Mouse (Mus musculus): Measurements from ENCODE around the gene Prkn. TPM values are rescaled to one million over a fixed set of nuclear protein-coding genes. Genes with fewer than 3 reads are reported as not detected.

Prkn gene
- polyA plus RNA-seq, 1 experiment from 2014 or later, result 1.00 TPM

DNA sequence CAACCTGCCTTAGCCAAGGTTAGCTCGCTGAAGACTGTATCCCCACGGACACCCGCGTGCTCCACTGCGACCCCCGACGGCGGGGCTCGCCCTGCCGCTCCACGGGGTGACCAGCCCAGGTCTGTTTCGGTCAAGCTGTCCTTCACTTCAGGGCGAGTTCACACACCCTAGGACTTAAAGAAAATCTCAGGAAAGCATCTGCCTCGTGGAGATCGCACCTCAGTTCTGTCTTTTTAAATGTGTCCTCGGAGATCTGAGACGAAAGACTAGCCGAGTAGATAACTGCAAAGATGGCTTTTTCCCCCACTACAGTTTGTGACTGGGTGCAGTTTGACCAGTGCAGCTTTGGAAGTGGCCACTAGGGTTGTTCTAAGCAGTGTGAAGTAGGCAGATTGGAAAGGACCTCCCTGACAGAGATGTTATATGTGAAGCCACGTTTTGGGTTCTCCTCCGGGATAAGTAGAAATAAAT is 582 bp downstream of the Prkn start:
- peaks cover 6% of the 10 kb centered on the region; the same call in 1 of the 2 replicates for H3K4me1 ChIP-seq (ENCODE audit: insufficient read depth)
- H3K36me3 ChIP-seq (replicated peaks; ENCODE audit: insufficient read depth, low read length), result no peaks in the 10 kb centered on the region
- peak overlapping the region; percentile 76 for H3K9ac ChIP-seq (replicated peaks)
- peak overlapping the region; percentile 66 for H3K27ac ChIP-seq (ENCODE audit: low read depth)
- H3K4me2 ChIP-seq (ENCODE audit: low read depth, low read length), result peak overlapping the region; percentile 91
- ATAC-seq (peak; percentile 66), DNase-seq (peak; percentile 54)
- peak overlapping the region; percentile 77 for H3K4me3 ChIP-seq (ENCODE audit: low read depth, low read length)
- H3K27me3 ChIP-seq (ENCODE audit: insufficient read depth, low read length), result no peaks in the 10 kb centered on the region
- 3% methylated on average over 20 of the region's 20 CpGs for WGBS (ENCODE audit: insufficient replicate concordance)
- H3K9me3 ChIP-seq (ENCODE audit: low read length), result no peaks in the 10 kb centered on the region
- peak; percentile 63 for TF ChIP-seq CTCF (IDR thresholded peaks at IDR 0.05; ENCODE audit: low read depth)
- TF ChIP-seq EP300 (IDR thresholded peaks at IDR 0.05; ENCODE audit: low read depth), result no peak

DNA sequence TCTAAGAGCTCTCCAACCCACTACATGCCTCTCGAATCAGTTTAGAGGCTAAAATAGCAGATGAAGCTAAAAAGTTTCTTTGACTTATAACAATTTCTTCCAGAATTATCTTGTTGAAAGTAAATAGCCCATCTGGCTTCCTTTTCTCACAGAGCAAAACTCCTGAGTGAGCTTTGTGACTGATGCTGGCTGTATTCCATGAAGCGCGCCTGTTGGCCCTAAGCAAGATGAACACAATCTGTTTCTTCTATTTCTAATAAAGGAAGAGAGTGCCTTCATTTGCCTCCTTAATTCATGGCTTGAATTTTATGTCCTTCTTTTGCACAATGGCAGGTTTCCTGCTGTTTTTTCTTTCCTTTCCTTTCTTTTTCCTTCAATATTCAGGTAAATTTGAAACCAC is 14.0 kb downstream of the Prkn start:
- TF ChIP-seq CTCF (IDR thresholded peaks at IDR 0.05; ENCODE audit: low read depth) (no peak), EP300 (IDR thresholded peaks at IDR 0.05; ENCODE audit: low read depth) (no peak)
- no peak overlapping the region for H3K4me2 ChIP-seq (ENCODE audit: low read depth, low read length)
- H3K9me3 ChIP-seq (ENCODE audit: low read length), result no peaks in the 10 kb centered on the region
- DNase-seq (no peak), ATAC-seq (no peak)
- no peaks in the 10 kb centered on the region for H3K36me3 ChIP-seq (replicated peaks; ENCODE audit: insufficient read depth, low read length)
- no peak overlapping the region for H3K9ac ChIP-seq (replicated peaks)
- no peak overlapping the region for H3K27ac ChIP-seq (ENCODE audit: low read depth)
- H3K4me1 ChIP-seq (ENCODE audit: insufficient read depth), result no peaks in the 10 kb centered on the region
- no peak overlapping the region for H3K4me3 ChIP-seq (ENCODE audit: low read depth, low read length)
- WGBS (ENCODE audit: insufficient replicate concordance), result 83% methylated on average over 3 of the region's 3 CpGs
- no peaks in the 10 kb centered on the region for H3K27me3 ChIP-seq (ENCODE audit: insufficient read depth, low read length)

DNA sequence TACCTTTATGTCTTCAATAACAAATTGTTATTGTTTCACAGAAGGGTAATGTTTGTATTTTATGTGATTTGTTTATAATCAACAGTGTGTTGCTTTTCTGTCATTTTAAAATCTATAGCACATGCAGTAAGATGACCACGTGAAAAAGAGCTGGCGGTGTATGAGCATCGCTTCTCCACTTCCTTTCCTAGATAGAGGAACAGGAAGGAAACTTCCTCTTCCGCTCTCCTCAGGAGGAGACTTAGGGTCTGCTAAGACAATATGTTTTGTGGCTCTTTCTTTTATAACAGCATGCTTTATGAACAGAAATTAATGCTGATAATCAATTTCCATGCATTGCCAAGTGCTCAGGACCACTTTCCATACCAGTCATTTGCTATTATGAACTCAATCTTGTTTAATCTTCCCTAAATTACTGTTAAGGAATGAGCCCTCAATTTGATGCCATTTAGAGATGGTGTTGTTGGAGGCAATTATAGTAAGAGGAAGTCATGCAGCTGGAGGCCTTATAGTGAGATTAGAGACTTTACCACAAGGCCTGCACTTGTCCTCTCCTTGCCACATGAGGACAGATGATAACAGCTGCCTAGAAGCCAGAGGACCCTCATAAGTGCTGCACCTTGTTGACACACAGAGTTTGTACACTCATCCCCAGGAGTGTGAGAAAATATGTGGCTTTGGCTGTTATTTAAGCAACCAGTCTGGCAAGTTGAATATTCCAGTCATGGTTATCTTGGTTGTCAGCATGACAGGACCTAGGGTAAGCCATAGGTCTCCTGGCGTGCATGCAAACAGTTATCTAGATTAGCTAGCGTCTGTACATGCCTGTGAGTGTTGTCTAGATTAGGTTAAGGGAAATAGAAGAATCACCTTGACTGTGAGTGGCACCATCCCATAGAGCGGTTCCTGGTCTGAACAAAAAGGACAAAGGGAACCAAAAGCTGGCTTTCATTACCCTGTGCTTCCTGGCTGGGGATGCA is 34.3 kb downstream of the Prkn start:
- H3K27ac ChIP-seq (ENCODE audit: low read depth), result no peak overlapping the region; the same call in 1 of the 2 replicates
- TF ChIP-seq EP300 (IDR thresholded peaks at IDR 0.05; ENCODE audit: low read depth), result peak; percentile 63
- TF ChIP-seq CTCF (IDR thresholded peaks at IDR 0.05; ENCODE audit: low read depth), result no peak
- peak; percentile 96 for ATAC-seq
- no peak for DNase-seq
- 50% methylated on average over 7 of the region's 7 CpGs for WGBS (ENCODE audit: insufficient replicate concordance)
- no peaks in the 10 kb centered on the region for H3K36me3 ChIP-seq (replicated peaks; ENCODE audit: insufficient read depth, low read length)
- no peak overlapping the region for H3K4me3 ChIP-seq (ENCODE audit: low read depth, low read length)
- no peaks in the 10 kb centered on the region for H3K4me1 ChIP-seq (ENCODE audit: insufficient read depth)
- no peaks in the 10 kb centered on the region for H3K9me3 ChIP-seq (ENCODE audit: low read length)
- H3K9ac ChIP-seq (replicated peaks), result no peak overlapping the region
- no peak overlapping the region for H3K4me2 ChIP-seq (ENCODE audit: low read depth, low read length)
- no peaks in the 10 kb centered on the region for H3K27me3 ChIP-seq (ENCODE audit: insufficient read depth, low read length)

- ATAC-seq, result no peak
- Histone ChIP-seq H3K4me2 (ENCODE audit: low read depth, low read length) (no peak overlapping the region), H3K36me3 (replicated peaks; ENCODE audit: insufficient read depth, low read length) (no peaks in the 10 kb centered on the region), H3K9ac (replicated peaks) (no peak overlapping the region), H3K9me3 (ENCODE audit: low read length) (no peaks in the 10 kb centered on the region), H3K4me1 (ENCODE audit: insufficient read depth) (no peaks in the 10 kb centered on the region), H3K4me3 (ENCODE audit: low read depth, low read length) (no peak overlapping the region), H3K27me3 (ENCODE audit: insufficient read depth, low read length) (no peaks in the 10 kb centered on the region), H3K27ac (ENCODE audit: low read depth) (no peak overlapping the region)
- DNase-seq, result no peak
- WGBS (ENCODE audit: insufficient replicate concordance), result 79% methylated on average over 5 of the region's 5 CpGs
- TF ChIP-seq CTCF (IDR thresholded peaks at IDR 0.05; ENCODE audit: low read depth), result no peak
- TF ChIP-seq EP300 (IDR thresholded peaks at IDR 0.05; ENCODE audit: low read depth), result no peak
Measured at GRCm38 (mm10) chr17:10878986-10879385, 38.8 kb downstream of the Prkn start.

DNA sequence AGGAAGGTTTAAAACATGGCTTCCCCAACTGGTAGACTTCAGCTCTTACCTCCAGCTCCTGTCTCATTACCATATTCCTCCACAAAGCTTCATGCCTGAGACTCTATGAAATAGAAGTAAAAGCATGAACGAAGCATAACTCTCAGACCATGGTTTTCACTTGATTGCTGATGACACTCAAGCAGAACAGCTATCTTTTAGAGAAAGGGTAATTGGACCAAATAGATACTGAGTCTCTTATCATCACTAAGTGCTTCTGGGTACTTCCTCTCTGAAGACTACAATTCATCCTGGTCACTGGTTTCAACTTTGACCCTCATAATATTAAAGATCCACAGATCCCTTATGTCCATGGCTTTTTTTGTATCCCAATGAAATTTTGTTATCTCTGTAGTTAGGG is 42.1 kb downstream of the Prkn start:
- no peaks in the 10 kb centered on the region for H3K27me3 ChIP-seq (ENCODE audit: insufficient read depth, low read length)
- WGBS (ENCODE audit: insufficient replicate concordance), result 77% methylated on average over 1 of the region's 1 CpGs

GRCm38 (mm10) chr17:10887924-10888323 is 47.7 kb downstream of the Prkn start:
- Histone ChIP-seq H3K9me3 (ENCODE audit: low read length) (no peaks in the 10 kb centered on the region), H3K4me2 (ENCODE audit: low read depth, low read length) (no peak overlapping the region), H3K4me3 (ENCODE audit: low read depth, low read length) (no peak overlapping the region), H3K4me1 (ENCODE audit: insufficient read depth) (no peaks in the 10 kb centered on the region), H3K36me3 (replicated peaks; ENCODE audit: insufficient read depth, low read length) (no peaks in the 10 kb centered on the region), H3K27ac (ENCODE audit: low read depth) (no peak overlapping the region), H3K9ac (replicated peaks) (no peak overlapping the region), H3K27me3 (ENCODE audit: insufficient read depth, low read length) (no peaks in the 10 kb centered on the region)
- no peak for DNase-seq
- WGBS (ENCODE audit: insufficient replicate concordance), result 47% methylated on average over 4 of the region's 4 CpGs
- TF ChIP-seq CTCF (IDR thresholded peaks at IDR 0.05; ENCODE audit: low read depth), result no peak
- TF ChIP-seq EP300 (IDR thresholded peaks at IDR 0.05; ENCODE audit: low read depth), result no peak
- no peak for ATAC-seq

More for the DNA sequence above, 42.1 kb downstream of the Prkn start:
- no peak overlapping the region for H3K9ac ChIP-seq (replicated peaks)
- no peak overlapping the region for H3K4me2 ChIP-seq (ENCODE audit: low read depth, low read length)
- no peaks in the 10 kb centered on the region for H3K36me3 ChIP-seq (replicated peaks; ENCODE audit: insufficient read depth, low read length)
- no peaks in the 10 kb centered on the region for H3K9me3 ChIP-seq (ENCODE audit: low read length)
- TF ChIP-seq EP300 (IDR thresholded peaks at IDR 0.05; ENCODE audit: low read depth), result no peak
- no peak for TF ChIP-seq CTCF (IDR thresholded peaks at IDR 0.05; ENCODE audit: low read depth)
- ATAC-seq (no peak), DNase-seq (no peak)
- no peak overlapping the region for H3K27ac ChIP-seq (ENCODE audit: low read depth)
- no peaks in the 10 kb centered on the region for H3K4me1 ChIP-seq (ENCODE audit: insufficient read depth)
- H3K4me3 ChIP-seq (ENCODE audit: low read depth, low read length), result no peak overlapping the region
